Mouse (Mus musculus) heart, embryonic 11.5 days (tissue): ENCODE results near the gene Bpifb5. TPM values are rescaled to one million over a fixed set of nuclear protein-coding genes. Genes with fewer than 3 reads are reported as not detected.

ENCODE experiments used
- ATAC-seq: fragments of 200-750 bp; cut with Nextera tagmentation; replicated peaks from 2 replicates; pipeline ENCODE4 v1.8.0; 2017; ENCODE audit warnings: moderate library complexity; ENCODE audit not compliant: insufficient number of reproducible peaks, low FRiP score, low TSS enrichment
- H3K27ac ChIP-seq: fragments of 300-500 bp; sonication (generic); 2 replicates; pipeline ENCODE4 v1.5.1; 2014; ENCODE audit warnings: mild to moderate bottlenecking, low read depth, low read length
- H3K27me3 ChIP-seq: fragments of 300-500 bp; sonication (generic); 2 replicates; pipeline ENCODE4 v1.6.1; 2014; ENCODE audit warnings: mild to moderate bottlenecking, low read length, mixed read lengths; ENCODE audit not compliant: control insufficient read depth, insufficient read depth
- H3K36me3 ChIP-seq: fragments of 300-500 bp; sonication (generic); 2 replicates; pipeline ENCODE4 v1.6.1; 2014; ENCODE audit warnings: mild to moderate bottlenecking, low read length, moderate library complexity, mixed read lengths; ENCODE audit not compliant: control insufficient read depth, insufficient read depth
- H3K4me1 ChIP-seq: fragments of 300-500 bp; sonication (generic); 2 replicates; pipeline ENCODE4 v1.6.1; 2014; ENCODE audit warnings: low read length; ENCODE audit not compliant: control insufficient read depth, insufficient read depth
- H3K4me2 ChIP-seq: fragments of 300-500 bp; sonication (generic); 2 replicates; pipeline ENCODE4 v1.6.1; 2014; ENCODE audit warnings: mild to moderate bottlenecking, moderate library complexity
- H3K4me3 ChIP-seq: fragments of 300-500 bp; sonication (generic); 2 replicates; pipeline ENCODE4 v1.5.1; 2014; ENCODE audit warnings: low read depth, low read length
- H3K9ac ChIP-seq: fragments of 300-500 bp; sonication (generic); 2 replicates; pipeline ENCODE4 v1.6.1; 2014; ENCODE audit warnings: mild to moderate bottlenecking, low read depth, low read length, moderate library complexity
- H3K9me3 ChIP-seq: fragments of 300-500 bp; sonication (generic); replicated peaks from 2 replicates; pipeline ENCODE4 v1.6.1; 2016; ENCODE audit warnings: low read length; ENCODE audit not compliant: control insufficient read depth
- WGBS: fragments of 180-500 bp; shearing (Covaris S2); extraction: QIAGEN DNeasy Blood & Tissue Kit; methylation state at CpG from one replicate; pipeline ENCODE4 v1.1.7; 2014; ENCODE audit not compliant: insufficient replicate concordance; 5-methylcytosine and 5-hydroxymethylcytosine counted together
- polyA plus RNA-seq: library from polyadenylated mRNA; unstranded; fragments of >200 nt; fragmentation: Nextera tagmentation; extraction: Ambion mirVana; gene quantifications from 2 replicates; pipeline ENCODE4 v1.2.1, GENCODE M21; 2014

The Bpifb5 gene
- polyA plus RNA-seq, 1 experiment from 2014 or later, result 0.40 TPM

DNA sequence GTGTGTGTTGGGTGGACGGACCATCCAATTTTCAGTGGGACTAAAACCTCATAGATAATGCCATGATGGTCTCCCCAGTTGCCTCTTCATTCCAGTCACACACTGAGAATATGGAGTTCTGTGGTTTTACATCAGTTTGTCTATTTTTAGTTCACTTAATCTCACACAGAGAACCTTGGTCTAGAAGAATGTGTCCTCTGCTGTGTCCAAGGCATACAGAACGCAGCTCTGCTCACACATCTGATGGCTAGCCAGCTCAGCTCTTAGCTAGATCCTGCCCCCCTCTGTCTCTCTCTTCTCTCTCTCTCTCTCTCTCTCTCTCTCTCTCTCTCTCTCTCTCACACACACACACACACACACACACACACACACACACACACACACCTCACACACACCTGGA is 31.4 kb upstream of the Bpifb5 start:
- H3K27me3 ChIP-seq, result no peaks in the 10 kb centered on the region
- H3K9me3 ChIP-seq, result no peaks in the 10 kb centered on the region
- H3K4me2 ChIP-seq, result no peak overlapping the region
- 43% methylated on average over 2 of the region's 2 CpGs for WGBS
- no peaks in the 10 kb centered on the region for H3K36me3 ChIP-seq
- H3K4me1 ChIP-seq, result peaks cover 11% of the 10 kb centered on the region; the same call in 1 of the 2 replicates
- H3K27ac ChIP-seq, result no peak overlapping the region
- H3K4me3 ChIP-seq, result no peak overlapping the region
- no peak overlapping the region for H3K9ac ChIP-seq
- no peak for ATAC-seq

DNA sequence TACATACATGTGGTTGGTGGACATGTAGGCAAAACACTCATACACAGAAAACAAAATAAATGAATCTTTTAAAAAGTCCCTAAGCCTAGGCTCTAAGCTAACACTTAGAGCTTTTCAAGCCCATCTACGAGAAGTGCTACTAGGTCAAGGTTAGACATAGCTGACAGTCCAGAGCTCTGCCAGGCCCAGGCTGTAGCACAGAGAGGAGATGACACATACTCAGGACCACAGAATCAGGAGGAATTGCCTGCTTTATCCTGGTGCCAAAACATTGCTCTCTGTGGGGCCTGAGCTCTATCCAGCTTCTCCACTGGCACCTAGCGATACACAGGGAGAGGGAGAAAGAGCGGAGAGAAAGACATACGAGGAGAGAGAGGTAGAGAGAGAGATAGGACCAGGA is 30.5 kb upstream of the Bpifb5 start:
- no peak overlapping the region for H3K4me3 ChIP-seq
- no peak overlapping the region for H3K9ac ChIP-seq
- ATAC-seq, result no peak
- H3K27me3 ChIP-seq, result no peaks in the 10 kb centered on the region
- no peaks in the 10 kb centered on the region for H3K9me3 ChIP-seq
- H3K4me2 ChIP-seq, result no peak overlapping the region
- 76% methylated on average over 4 of the region's 4 CpGs for WGBS
- H3K27ac ChIP-seq, result no peak overlapping the region
- no peaks in the 10 kb centered on the region for H3K36me3 ChIP-seq
- peaks cover 11% of the 10 kb centered on the region; the same call in 1 of the 2 replicates for H3K4me1 ChIP-seq

DNA sequence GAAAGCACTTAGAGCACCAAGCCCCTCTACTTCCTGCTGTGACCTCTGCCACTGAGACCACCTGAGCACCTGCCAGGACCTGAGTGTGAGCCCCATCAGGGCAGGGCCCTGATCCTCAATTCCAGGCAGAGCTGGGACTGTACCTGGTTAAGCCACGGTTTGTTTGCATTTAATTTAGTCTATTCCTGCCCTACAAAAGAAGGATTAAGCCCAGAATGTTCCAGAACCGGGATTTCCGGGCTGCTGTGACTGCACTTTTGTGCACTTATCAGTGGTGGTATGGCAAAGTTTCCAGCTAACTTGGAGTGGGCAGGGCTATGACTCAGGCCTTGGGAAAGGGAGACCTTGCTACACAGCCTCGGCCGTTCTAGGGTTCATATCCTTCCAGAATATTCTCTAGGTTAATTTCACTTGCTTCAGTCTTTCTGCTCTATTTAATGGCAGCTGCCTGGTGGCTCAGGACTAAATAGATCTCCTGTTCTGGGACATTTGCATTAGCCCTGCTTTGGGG is 29.5 kb upstream of the Bpifb5 start:
- Histone ChIP-seq H3K9ac (no peak overlapping the region), H3K9me3 (no peaks in the 10 kb centered on the region), H3K4me3 (no peak overlapping the region), H3K27ac (no peak overlapping the region), H3K4me2 (no peak overlapping the region), H3K36me3 (no peaks in the 10 kb centered on the region), H3K27me3 (no peaks in the 10 kb centered on the region), H3K4me1 (peaks cover 11% of the 10 kb centered on the region; the same call in 1 of the 2 replicates)
- 50% methylated on average over 5 of the region's 5 CpGs for WGBS
- ATAC-seq, result no peak

DNA sequence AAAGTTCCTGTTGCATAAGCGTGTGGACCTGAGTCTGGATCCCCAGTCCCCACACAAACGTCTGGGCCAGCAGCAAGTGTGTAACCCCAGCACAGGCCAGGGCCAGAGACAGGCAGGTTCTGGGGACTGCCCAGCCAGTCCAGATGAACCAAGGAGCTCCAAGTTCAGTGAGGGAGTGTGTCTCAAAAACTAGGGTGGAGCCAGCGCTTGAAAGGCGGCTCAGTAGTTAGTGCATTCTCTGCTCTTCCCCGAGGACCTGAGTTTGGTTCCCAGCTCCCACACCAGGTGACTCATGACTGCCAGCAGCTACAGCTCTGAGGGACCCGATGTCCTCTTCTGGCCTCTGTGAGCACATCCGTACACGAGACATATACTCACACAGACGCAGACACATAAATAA is 26.5 kb upstream of the Bpifb5 start:
- Histone ChIP-seq H3K36me3 (no peaks in the 10 kb centered on the region), H3K9me3 (no peaks in the 10 kb centered on the region), H3K9ac (no peak overlapping the region), H3K4me1 (peaks cover 8% of the 10 kb centered on the region; the same call in 1 of the 2 replicates), H3K4me2 (no peak overlapping the region), H3K27ac (no peak overlapping the region), H3K27me3 (no peaks in the 10 kb centered on the region), H3K4me3 (no peak overlapping the region)
- no peak for ATAC-seq
- WGBS, result 85% methylated on average over 9 of the region's 9 CpGs

DNA sequence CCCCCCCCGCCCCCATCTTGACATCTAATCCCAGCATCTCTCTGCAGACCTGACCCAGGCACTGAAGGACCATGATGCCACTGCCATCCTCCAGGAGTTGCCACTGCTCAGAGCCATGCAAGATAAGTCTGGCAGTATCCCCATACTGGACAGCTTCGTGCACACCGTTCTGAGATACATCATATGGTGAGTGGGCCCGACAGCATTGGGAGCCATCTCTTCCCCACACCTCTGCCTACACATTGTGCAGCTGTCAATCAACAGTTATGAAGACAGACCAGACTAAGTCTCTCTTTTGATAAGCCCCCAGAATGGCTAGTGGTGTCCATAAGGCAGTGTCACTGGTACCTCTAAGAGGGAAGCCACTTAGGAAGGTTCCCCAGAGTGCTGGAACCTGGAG is 18.9 kb upstream of the Bpifb5 start:
- Histone ChIP-seq H3K9me3 (no peaks in the 10 kb centered on the region), H3K27me3 (no peaks in the 10 kb centered on the region), H3K27ac (no peak overlapping the region), H3K36me3 (no peaks in the 10 kb centered on the region), H3K4me2 (no peak overlapping the region), H3K4me3 (no peak overlapping the region), H3K4me1 (0 out of 2 replicates have a peak, but pooled peaks cover 5% of the 10 kb centered on the region), H3K9ac (no peak overlapping the region)
- WGBS, result 90% methylated on average over 4 of the region's 4 CpGs
- no peak for ATAC-seq

DNA sequence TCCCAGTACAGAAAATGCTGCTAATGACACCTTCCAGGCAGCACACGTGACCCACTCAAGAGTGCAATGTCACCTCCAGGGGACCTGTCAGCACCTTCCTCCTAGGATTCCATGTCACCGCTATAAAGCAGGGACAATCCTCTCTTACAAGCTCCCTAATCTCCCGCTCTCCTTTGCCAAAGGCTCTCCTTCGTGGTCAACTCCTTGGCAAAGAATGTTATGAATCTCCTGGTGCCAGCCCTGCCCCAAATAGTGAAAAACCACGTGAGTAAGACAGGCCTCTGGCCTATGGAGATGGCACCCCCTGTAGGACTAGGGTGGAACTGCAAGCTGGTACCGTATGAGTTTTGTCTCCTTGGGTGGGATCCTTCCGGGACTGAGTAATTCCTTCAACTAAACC is 16.6 kb upstream of the Bpifb5 start:
- no peaks in the 10 kb centered on the region for H3K27me3 ChIP-seq
- ATAC-seq, result peak; percentile 63
- 37% methylated on average over 7 of the region's 7 CpGs for WGBS
- no peak overlapping the region for H3K9ac ChIP-seq
- H3K27ac ChIP-seq, result no peak overlapping the region
- no peak overlapping the region for H3K4me2 ChIP-seq
- 0 out of 2 replicates have a peak, but pooled peaks cover 5% of the 10 kb centered on the region for H3K4me1 ChIP-seq
- H3K36me3 ChIP-seq, result no peaks in the 10 kb centered on the region
- no peaks in the 10 kb centered on the region for H3K9me3 ChIP-seq
- no peak overlapping the region for H3K4me3 ChIP-seq

DNA sequence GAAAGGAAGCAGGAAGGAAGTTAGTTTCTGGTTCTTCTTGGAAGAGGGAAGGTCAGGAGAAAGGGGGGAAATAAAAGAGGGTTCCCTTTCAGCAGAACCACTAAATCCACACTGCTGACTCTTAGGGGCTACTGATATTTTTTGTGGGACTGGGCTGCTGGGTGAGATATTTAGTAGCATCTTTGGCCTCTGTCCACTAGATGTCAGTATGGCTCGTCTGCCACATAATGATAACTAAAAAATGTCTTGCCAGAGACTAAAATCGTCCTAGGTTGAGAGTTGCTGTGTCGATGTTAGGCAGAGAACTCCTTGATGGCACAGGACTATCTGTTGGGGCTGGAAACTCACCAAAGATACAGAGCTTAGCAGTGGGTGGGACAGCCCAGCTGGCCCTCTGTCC is 14.4 kb upstream of the Bpifb5 start:
- Histone ChIP-seq H3K4me2 (no peak overlapping the region), H3K4me3 (no peak overlapping the region), H3K9ac (no peak overlapping the region), H3K4me1 (0 out of 2 replicates have a peak, but pooled peaks cover 5% of the 10 kb centered on the region), H3K27ac (no peak overlapping the region), H3K9me3 (no peaks in the 10 kb centered on the region), H3K36me3 (no peaks in the 10 kb centered on the region), H3K27me3 (no peaks in the 10 kb centered on the region)
- 18% methylated on average over 3 of the region's 3 CpGs for WGBS
- no peak for ATAC-seq

DNA sequence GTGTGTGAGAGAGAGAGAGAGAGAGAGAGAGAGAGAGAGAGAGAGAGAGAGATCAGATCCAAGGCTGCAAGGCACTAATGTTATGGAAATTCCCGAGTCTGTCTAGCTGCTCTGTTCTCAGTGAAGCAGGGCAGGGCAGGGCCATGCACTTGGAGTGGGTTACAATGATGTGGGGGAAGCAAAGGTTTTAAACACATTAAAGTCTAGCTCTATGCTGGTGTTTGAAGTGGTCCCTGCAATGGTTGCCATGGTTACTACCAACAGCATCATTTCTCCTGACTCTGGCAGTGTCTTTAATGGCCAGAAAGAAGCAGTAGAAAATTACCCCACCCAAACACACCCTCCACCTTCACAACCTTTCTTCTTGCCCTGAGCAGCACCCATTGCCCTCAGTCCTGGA is 12.4 kb upstream of the Bpifb5 start:
- H3K27ac ChIP-seq, result no peak overlapping the region
- no peaks in the 10 kb centered on the region for H3K36me3 ChIP-seq
- H3K9ac ChIP-seq, result no peak overlapping the region
- H3K27me3 ChIP-seq, result no peaks in the 10 kb centered on the region
- H3K4me1 ChIP-seq, result 0 out of 2 replicates have a peak, but pooled peaks cover 5% of the 10 kb centered on the region
- WGBS, result 56% methylated on average over 1 of the region's 1 CpGs
- ATAC-seq, result no peak
- H3K4me2 ChIP-seq, result no peak overlapping the region
- no peak overlapping the region for H3K4me3 ChIP-seq
- no peaks in the 10 kb centered on the region for H3K9me3 ChIP-seq

DNA sequence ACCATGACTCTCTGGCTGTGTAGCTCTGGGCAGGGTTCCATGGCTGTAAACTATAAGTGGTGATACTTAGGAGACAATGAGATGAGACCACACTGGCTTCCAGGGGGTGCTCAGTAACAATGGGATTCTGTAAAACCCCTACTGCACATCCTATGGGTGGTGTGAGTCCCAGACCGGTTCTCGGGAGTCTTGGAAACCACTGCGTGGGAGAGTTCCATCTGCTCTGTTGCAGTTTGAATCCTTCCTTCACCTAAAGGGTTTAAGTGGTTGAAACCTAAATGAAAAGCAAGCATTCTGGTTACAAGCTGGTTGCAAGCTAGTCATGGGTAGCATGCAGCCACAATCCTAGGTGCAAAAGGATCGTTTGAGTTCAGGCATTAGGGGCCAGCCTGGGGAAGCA is 11.7 kb upstream of the Bpifb5 start:
- no peak overlapping the region for H3K4me3 ChIP-seq

More for the DNA sequence above, 11.7 kb upstream of the Bpifb5 start:
- no peaks in the 10 kb centered on the region for H3K9me3 ChIP-seq
- H3K4me2 ChIP-seq, result no peak overlapping the region
- H3K36me3 ChIP-seq, result no peaks in the 10 kb centered on the region
- 0 out of 2 replicates have a peak, but pooled peaks cover 5% of the 10 kb centered on the region for H3K4me1 ChIP-seq
- ATAC-seq, result no peak
- 79% methylated on average over 4 of the region's 4 CpGs for WGBS
- H3K27ac ChIP-seq, result no peak overlapping the region
- H3K9ac ChIP-seq, result no peak overlapping the region
- no peaks in the 10 kb centered on the region for H3K27me3 ChIP-seq
